Mouse (Mus musculus): Measurements from ENCODE around the gene Angptl3. TPM values are rescaled to one million over a fixed set of nuclear protein-coding genes. Genes with fewer than 3 reads are reported as not detected.

Gene Angptl3
- polyA plus RNA-seq, 1 experiment: not detected

Other genes with a start within 250 kb of the Angptl3 start
- 0.19 and 0.33 TPM in 2 replicates for gene Kank4, start 213.4 kb upstream of the Angptl3 start, polyA plus RNA-seq (2012; rRNA removed)
- not detected in 2 replicates for gene I0C0044D17Rik, start 207.1 kb upstream of the Angptl3 start, polyA plus RNA-seq (2012; rRNA removed)
- 14.7 and 29.3 TPM in 2 replicates for gene Usp1, start 107.1 kb upstream of the Angptl3 start, polyA plus RNA-seq (2012; rRNA removed)
- gene Dock7, start 90.0 kb downstream of the Angptl3 start, polyA plus RNA-seq (2012; rRNA removed): 18.0 and 25.3 TPM in 2 replicates
- gene Atg4c, start 163.0 kb downstream of the Angptl3 start, polyA plus RNA-seq (2012; rRNA removed): 4.0 and 7.0 TPM in 2 replicates

All from large intestine, adult 2 months (tissue).